Mouse (Mus musculus) embryonic fibroblast, embryonic 13.5 days (primary cell): ENCODE results near the gene Pgf.

ENCODE experiments used
- CTCF ChIP-seq: IDR thresholded peaks from 2 replicates; pipeline ENCODE4 v1.5.1; 2011; ENCODE audit warnings: mild to moderate bottlenecking, control low read depth, low read length, moderate library complexity, borderline replicate concordance; ENCODE audit not compliant: insufficient read depth
- POLR2A ChIP-seq: IDR thresholded peaks from 2 replicates; pipeline ENCODE4 v1.6.1; 2011; ENCODE audit warnings: low read depth, mild to moderate bottlenecking, control low read depth, low read length, moderate library complexity

DNA sequence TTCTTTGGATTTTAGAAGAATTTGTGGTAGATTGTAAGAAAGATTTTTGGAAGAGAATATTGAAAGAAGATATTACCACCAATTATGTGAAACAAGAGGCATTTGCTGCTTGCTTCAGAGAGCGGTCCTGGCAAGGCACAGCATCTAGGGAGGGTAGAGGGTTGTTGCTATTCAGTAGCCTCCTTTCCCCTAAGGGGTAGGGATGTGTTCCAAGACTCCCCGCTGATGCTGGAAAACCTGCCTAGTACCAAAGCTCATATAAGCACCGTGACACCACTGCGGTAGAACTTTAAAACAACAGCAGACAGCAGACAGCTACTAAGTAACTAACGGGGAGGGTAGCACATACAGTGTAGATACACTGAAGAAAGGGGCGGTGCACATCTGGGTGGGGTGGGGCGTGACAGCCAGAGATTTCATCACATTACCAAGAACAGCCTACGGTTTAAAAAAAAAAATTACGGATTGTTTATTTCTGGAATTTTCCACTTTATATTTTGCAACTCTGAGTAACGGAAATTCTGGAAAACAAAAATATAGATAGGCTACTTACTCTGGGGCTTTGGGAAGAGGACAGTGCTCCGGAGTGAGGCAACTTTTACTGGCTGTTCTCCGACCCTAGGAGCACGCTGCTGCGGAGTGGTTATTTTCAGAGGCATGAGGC, 19.7 kb downstream of the Pgf start:
- no peak for TF ChIP-seq POLR2A
- TF ChIP-seq CTCF: no peak
